Mouse (Mus musculus) inflammation-experienced regulatory T-cells, adult 6 months (primary cell): Measurements from ENCODE around the gene Gm45213. TPM values are rescaled to one million over a fixed set of nuclear protein-coding genes. Genes with fewer than 3 reads are reported as not detected.

ENCODE experiments used
- ATAC-seq: one replicate; pipeline ENCODE4 v1.8.0; 2017
- polyA plus RNA-seq, 3 experiments: library from polyadenylated mRNA; unstranded; fragments of 100-300 nt; shearing (Covaris generic); gene quantifications; one replicate each; pipeline ENCODE4 v1.2.1; 2017

The Gm45213 gene
- not detected for polyA plus RNA-seq

DNA sequence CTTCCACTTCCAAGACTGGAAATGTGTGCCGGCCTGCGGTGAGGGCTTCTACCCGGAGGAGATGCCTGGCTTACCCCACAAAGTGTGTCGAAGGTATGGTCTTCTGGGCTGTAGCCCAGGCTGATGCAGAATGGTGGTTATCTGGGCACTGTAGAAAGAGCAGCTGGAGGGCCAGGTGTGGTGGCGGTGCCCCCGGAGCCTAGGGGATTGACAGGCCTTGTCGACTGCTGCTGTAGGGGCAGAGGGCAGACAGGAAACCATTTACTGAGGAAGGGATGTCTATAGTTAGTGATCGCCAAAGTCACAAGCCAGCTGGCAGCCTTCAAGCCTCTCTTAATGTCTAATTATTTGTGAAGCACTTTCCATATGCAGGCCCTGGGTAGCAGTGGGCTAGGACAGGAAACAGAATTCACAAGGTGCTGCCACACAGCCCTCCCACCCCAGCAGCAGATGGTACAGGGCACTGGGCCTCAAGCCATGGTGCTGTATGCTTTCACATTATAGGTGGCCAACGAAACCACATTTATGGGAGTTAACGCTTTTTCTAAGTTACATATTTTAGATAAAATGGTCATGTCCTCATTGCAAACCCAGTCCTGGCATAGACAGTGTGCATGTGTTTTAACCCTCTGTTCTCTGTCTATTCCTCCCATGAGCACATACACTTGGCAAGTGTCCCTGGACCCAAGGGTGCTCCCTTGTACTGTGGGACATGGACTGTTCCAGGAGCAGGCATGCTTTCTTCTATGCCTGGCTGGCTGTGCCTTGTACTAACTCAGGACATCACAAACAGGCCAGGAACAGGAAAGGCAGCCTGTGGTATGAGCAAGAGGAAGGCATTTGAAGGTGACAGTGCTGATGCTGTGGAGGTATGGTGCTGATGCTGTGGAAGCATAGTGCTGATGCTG, at the start of gene Gm45213:
Gene Gm45213, plus strand, starts transcription at position 51 of the 908 bp plus-strand sequence.
- ATAC-seq: no peak

DNA sequence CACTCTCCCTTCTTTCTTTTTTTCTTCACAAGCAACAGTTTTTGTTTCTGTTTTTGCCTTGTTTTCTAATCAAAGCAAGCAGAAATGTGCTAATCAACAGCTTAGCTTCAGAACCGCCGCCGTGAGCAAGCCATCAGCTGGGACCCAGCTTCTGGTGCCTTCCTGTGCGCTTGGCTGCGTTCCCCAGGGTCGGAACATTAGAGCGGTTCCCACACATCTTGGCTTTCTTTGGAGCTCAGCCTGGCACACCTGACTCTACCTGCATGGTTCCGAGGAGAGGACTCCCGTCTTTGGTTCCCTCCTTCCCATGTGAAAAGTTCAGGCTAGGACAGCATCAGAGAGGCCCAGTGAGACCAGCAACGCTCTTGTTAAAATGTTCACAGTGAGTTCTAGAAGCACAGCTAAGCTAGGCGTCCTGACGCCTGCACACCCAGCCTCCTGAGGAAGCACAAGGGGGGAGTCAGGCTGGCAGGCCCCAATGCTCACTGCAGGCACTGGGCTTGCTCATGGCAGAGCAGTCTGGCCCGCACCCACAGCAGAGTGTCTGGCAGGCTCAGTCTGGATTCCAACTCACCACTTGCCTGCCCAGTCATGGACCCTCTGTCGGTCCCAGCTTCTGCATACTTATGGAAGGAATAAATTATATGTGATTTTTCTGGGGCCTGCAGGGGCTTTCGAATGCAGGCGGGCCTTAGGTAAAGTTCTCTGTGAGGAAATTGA, 42.2 kb upstream of the Gm45213 start:
- ATAC-seq: no peak

DNA sequence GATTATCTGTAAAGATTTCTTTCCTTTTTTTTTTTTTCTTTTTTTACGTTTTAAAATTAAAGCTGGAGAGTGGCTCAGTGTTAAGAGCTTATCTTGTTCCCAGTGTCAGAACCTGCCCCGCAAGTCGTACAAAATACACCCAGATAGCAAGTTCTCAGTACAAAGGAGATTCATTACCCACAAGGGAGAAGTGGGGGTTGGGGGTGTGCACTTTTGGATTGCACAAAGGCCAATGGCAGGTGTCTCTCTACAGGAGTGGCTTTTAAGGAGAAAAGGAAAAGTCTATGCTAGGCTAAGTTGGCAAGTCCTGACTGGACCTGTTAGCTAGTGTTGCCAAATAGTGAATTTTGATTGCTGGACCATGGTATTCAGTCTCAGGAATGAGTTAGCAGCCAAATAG, 41.6 kb upstream of the Gm45213 start:
- no peak for ATAC-seq

DNA sequence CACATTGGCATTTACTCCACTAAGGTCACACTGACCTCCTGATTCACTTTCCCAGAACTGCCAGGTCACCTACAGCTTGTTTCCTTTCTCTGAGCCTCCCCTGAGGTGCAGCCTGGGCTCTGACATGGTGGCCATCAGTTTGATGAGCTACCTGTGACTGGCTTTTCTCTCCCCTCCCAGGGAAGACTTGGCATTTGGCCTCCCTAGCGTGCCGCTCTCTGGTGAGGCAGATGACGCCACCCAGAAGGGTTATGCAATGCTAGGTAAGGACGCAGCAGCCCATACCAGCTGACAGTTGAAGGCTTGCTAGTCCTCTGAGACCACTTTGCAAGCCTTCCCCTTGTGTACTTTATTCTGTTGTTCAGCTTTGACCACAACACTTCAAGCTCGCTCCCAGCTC, 40.0 kb upstream of the Gm45213 start:
- ATAC-seq: no peak

DNA sequence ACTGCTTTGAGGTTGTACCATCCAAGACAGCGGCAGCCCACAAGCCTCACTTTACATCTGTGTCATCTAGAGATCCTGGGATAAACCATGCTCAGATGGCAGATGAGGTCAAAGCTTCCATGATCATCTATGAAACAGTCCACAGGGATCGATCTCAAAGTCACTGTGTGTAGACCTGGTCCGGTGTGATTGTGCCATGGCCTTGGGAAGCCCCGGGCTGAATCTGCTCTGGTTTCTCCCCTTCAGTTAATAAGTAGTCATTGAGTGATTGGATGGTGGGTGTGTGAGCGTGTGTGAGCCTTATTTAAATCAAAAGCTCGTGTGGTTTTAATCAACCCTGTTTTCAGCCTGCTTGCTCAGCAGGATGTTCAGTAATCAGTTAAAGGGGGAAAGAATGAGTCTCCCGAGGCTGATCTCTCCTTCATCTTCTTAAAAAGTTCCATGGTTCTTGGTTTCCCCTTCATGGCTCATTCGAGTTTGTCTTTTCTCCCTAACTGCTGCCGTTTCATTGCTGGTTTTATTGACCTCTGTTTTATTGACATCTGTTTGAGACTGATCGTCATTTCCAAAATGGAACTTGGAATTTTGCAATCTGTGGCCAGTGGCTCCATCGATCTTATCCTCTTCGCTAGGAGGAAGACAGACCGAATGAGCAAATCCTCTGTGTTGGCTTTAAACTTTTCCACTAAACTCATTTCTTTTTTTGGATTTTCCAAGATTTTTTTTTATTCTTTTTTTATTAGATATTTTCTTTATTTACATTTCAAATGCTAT, 39.4 kb upstream of the Gm45213 start:
- ATAC-seq: no peak

DNA sequence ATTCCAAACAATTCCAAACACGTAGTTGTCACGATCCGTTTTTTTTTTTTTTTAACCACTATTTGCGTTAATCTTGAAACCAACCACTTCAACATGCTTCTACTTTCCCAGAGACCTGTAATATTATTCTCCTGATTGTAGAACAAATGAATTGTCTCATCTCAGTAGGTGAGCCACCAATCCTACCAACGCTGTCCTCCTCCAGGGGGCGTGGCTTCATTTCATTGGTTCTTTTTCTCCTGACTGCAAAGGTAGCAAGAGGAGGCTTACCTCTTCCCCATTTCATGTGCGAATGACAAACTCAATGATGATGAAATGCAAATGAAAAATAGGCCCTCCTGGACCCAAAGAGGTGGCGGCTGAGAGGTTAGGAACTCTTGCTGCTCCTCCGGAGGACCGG, 38.3 kb upstream of the Gm45213 start:
- no peak for ATAC-seq

DNA sequence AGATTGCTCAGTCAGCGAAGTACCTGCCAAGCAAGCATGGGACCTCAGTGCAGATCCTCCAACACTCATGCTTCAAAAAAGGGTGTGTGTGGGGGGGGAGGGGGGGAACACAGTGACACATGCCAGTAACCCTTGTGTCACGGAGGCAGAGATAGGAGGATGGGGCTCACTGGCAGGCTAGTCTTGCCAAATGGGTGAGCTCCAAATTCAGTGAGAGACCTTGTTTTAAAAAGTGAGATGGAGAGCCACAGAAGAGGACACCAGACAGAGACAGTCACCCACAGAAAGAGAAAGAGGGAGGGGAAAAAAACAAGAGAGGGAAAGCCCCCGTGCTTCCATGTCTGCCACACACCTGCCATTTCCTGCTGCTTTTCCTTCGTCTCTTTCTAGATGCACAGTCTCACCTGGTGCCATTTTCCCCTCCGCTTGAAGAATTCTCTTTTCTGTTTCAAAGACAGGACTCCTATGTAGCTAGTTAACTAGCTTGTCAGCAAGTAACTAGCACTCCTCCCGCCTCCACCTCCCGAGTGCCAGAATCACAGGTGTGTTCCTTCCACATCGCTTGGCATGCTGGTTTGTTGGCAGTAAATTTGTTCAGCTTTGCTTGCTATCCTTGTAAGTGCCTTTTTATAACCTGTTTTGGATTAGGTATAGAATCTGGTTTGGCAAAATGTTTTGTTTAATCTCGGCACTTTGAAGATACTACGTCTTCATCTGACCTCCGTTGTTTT, 35.1 kb upstream of the Gm45213 start:
- ATAC-seq: no peak

DNA sequence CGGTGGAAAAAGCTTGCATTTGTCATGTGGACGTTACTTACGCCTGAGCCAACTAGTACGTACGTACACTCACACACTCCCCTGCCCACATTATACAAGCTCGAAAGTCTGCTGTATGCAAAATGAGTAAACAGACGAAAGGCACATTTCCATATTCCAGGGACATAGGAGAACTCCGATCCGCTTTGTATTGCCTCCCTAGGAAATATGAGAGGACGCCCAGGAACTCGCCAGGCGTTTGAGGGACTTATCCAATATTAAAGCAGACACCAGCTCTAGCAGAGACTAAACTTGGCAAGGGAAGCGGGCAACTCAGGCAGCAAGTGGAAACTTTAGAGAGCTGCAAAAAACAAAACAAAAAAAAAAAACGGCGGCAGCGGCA, 34.5 kb upstream of the Gm45213 start:
- ATAC-seq: no peak

DNA sequence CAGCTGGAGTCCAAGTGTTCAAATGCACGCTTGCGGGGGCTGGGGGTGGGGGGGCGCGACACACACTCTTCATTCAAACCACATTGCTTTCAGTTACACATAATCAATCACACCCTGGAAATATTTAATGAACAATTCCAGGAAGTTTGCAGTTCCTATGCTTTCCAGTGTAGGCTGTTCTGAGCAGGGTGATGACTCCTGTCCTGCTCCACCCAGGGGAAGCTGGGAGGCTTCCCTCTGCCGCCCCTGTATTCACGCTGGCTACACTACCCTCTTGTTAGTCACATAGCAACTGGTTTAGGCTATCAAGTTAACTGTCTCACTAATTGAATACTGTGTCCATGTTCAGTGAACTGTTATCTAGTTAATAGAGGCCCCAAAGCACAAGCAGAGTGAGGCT, 32.9 kb upstream of the Gm45213 start:
- no peak for ATAC-seq

DNA sequence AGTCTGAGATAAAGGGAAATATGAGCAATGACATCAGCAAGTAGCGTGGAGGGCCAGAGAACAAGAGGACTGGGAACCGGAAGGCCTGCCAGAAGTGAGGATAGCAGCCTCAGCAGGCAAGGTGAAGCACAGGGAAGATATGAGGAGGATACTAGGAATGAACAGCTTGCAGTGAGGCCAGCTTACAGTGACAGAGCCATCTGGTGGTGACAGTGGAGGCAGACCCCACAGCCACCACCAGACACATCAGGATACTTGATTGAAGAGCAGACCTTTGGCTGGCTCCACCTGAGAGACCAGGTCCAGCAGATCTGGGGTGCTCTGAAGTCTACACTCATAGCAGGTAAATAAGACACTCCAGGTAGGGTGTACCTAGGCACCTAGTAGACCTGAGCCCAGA, 15.7 kb upstream of the Gm45213 start:
- ATAC-seq: no peak

DNA sequence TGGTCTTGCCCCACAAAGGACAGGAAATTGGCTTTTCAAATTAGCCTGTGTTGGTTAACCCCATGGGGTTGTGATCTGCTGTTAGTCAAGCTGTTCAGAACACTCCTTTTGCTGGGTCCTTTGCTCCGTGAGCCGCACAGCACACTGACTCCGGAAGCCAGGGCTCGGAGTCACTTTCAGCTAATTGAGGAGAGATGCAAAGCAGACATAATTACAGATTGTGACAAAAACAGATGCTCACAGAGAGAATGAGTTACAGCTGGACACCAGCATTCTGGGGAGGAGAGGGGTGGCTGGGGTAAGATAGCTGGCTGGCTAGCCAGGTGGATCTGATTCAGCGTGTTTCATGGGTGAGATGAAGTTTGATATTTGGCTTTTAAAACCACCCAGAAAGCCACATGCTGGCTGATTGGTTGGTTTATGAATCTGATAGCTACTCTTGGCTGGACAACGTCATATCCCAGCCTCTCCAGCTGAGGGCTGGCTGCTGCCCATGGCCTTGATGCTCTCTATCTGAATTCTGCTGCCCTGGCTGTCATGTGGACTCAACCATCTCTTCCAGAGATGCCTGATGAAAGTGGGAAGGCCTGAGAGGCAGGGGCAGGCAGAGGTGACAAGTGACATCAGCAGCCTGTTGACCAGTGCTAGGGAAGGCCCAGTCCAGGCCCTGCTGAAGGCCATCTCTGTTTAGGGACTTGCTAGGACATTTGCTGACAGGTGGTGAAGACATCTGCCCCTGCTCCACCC, 14.5 kb upstream of the Gm45213 start:
- no peak for ATAC-seq

DNA sequence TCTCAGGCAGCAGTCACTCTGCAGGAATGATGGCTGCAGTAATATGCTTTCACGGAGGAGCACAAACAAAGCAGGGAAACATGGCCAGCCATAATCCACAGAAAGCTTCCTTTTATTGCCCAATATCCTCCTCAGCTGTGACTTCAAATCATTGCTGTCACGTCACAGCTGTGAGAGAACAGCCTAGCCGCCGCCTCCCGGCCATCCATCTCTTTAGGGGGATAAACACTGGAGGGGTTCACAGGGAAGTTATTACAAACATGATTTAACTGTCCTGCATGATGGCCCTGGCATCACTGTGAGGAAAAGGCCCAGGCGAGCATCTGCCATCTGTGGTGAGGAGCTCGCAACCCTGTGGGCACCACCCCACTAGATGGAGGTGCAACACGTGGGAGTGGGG, 6.6 kb upstream of the Gm45213 start:
- no peak for ATAC-seq

DNA sequence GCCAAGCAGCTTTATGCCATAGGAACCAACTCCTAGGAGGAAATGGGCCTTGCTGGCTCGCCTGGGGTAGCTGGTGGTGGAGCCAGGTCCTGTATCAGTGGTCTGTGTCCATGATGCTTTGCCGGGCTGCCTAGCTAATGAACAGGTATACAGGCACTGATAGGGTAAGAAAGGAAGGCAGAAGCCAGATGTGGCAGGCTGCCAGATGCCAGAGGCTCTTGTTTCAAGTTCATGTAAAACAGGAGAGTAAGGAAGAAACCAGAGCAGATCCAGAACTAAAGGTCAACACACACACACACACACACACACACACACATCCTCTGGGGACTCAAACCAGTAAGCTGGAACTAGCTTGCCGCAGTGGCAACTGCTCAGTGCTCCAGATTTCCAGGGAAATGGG, 5.1 kb upstream of the Gm45213 start:
- no peak for ATAC-seq

DNA sequence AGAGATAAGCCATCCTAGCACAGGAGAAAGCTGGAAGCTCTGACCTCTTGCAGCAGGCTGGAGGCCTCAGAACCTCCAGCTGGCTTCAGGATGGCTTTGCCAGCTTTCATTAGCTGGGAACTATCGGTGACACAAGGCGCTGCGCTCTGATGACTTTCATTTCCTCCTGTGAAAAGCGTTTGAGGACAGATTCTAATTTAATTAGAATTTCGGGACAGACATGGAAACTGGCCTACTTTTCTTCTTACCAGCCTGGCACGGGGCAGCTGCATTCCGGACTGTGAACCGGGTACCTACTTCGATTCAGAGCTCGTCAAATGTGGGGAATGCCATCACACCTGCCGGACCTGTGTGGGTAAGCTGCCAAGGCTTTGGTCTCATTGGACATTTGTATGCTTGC, 4.7 kb upstream of the Gm45213 start:
- ATAC-seq: no peak

DNA sequence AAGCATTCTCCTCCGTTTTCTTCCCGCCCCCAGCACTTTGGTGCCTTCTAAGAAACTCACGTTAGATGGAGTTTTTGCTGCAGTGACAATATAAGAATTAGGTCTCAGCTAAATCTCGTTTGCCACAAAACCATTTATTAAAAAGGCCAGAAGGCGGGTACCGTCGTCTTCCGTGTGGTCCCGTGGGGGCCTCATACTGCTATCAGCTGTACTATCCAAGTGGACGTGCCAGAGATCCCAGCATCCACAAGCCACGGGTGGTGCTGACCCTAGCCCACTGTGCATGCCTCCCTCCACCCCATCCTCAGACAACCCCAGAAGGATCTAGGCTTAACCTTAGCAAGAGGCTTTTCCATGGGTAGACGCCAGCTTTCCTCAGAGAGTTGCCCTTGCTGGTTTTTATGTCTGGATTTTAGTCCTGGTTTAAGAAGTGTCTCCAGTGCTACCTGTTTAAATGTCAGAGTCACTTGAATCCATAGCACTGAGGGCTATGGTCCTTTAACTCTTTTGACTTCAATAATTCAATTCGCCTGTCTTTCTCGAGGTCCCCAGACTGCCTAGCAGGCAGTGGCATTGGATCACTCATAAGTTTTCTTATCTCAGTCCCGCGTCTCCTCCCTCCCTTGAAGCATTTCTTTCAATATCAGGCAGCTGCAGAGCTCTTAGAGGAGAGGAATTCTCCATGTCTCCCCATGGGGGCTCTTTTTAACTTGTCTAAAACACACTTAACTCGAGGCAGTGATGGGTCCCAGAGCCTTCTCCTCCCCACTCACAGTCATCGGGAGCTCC, 3.2 kb upstream of the Gm45213 start:
- no peak for ATAC-seq

DNA sequence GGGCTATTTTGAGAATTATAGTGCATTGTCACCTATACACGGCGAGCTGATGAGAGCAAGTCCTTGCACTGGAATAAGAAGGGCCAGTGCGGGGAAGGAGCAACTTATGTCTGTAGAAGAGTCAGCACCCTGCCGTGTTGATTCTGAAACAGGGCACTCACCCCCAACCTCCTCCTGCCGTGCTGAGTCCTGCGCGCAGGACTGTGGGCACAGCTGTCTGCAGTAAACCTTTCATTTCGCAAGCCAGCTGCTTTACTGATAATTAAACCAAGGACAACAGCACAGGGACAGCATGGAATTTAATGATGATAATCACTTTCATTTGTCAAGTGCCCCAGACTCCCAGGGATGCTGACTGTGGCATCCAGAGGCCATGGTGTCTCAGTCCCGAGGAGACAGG, 1.2 kb downstream of the Gm45213 start:
- ATAC-seq: no peak

DNA sequence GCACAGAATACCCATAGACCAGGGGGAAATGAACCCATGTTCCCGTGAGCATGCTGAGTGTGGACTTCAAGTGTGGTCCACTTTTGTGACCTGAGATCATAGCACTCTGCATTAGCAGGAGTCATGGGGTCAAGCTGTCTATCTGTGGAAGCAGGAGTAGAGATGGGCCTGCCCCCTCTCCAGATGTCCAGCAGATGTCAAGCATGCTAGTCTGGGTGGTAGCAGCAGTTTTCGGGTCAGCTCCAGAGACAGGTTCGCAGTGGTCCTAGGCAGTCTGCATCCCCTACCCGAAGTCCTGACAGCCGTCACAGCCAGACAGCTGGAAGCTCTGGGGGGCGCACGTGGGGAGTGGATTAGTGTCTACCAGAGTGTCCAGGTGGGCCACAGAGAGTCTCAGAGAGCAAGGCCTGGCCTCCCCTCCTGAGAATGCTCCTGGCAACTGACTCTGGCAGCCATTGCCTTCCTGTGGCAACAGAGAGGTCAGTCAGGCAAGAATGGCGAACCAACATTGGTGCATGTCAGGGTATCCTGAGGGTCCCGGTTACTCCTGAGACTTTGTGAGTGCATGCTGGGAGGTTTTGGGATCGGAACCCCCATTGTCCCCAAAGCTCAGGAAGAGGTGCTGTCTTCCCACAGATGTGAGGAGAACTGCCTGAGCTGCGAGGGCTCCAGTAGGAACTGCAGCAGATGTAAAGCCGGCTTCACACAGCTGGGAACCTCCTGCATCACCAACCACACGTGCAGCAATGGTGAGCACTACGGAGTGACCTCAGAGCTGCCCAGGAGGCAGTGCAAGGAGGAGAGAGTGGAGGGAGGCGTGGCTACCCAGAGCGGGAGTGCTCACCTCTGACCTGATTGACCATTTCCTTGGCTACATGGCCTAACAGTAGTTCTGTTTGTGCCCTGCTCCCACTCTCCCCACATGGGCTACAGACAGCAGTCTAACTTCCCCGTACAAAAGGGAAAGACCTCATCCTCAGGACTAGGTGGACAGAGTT, 3.8 kb downstream of the Gm45213 start:
- no peak for ATAC-seq

DNA sequence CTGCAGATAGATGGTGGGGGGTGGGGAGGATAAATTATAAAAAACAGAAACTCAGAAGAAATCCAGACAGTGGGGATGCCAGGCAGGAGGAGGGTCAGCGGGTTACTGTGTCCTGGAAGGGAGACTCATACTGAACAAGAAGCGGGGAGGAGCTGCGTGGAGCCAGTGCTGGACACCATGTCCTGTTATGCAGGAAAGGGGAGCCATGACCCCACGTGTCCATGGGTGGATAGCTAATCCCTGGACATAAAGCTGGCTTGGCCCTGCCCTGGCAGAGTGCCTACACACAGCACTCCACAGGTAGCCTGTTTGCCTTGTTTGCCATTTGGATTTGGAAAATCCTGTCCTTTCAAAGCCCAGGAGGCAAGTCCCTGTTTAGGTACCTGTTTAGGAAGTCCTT, 4.6 kb downstream of the Gm45213 start:
- ATAC-seq: no peak

DNA sequence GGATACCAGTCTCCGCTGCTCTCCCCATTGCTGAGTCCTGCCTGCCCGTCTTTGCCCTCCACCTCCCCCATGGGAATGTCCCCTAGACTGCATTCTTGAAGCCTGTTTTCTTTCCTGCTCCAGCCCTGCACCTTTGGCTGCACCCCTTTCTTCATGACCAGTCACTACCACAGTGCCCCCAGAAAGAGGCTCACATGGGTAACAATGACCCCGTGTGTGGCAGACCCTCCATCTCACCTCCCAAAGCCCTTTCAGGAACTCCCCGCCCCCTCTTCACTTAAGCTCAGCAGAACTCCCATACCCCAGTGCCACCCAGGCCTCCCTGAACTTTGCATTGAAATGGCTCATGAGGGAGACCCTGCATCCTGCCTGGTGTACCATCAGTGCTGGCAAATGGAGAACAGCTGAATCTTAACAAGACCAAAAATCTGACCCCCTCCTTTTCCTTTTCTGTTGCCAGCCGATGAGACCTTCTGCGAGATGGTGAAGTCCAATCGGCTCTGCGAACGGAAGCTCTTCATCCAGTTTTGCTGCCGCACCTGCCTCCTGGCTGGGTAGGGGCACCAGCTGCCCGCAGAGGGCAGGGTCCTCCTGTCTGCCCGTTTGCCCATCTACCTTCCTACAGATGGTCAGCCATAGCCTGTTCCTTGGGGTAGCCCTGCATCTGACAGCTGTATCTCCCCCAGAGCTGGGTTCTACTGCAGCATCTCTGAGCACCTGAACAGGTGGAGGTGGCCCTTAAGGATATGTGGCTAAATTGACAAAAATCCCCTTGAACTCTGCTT, 5.2 kb downstream of the Gm45213 start:
- no peak for ATAC-seq
